ENCODE assay signal across 9 mouse cellular contexts in the genomic region with DNA sequence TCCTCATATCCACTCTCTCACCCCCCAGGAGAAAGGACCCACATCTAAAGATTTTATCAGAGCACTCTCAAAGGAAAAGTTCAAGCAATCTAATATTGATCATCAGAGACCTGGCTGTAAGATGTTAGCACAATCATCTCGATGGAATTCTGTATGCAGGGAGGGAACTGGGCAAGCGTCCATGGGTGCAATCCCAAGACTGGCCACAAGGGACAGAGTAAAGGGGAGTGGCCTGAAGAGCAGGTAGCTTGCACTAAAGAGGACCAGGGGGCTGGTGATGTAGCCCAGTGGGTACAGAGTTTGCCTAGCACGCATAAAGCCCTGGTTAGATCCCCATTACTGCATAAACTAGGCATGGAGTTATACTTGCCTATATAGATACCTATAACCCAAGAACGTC.
DNase-seq lines count a peak whose midpoint lies in the region; ATAC-seq and TF ChIP-seq lines count a peak whose summit lies in the region.
"Had no signal": no experiment of that assay in that cellular context is flagged by ENCODE, and none has a peak within 500 bp of the region (broad histone marks: within the 10 kb centered on the region; RNA-seq: fewer than 3 reads in every experiment).

No protein-coding gene starts in this region.

- TF ChIP-seq CTCF in gastrocnemius, adult 2 months (IDR thresholded peaks at IDR 0.05): peak; percentile 75

- no peak overlapping the region for H3K4me2 ChIP-seq in limb, embryonic 15.5 days

- DNase-seq in layer of hippocampus, adult 11-12 months (ENCODE audit: low spot score): peak; percentile 66
- DNase-seq in layer of hippocampus, postnatal 14 days (ENCODE audit: low spot score in 2 of 2): no peak
- peak; percentile 34 for DNase-seq in MN1 (ENCODE audit: low spot score)
- DNase-seq in c-Kit-positive CD71-positive TER-119-negative erythroid progenitor cells, embryonic 14.5 days (ENCODE audit: low read depth): peak; percentile 50
- DNase-seq in gastrocnemius, adult 2 months: peak; percentile 78
- DNase-seq in retina, postnatal 1 day: peak; percentile 77
- peak; percentile 67 to 90 for DNase-seq in urinary bladder, postnatal 4 days (ENCODE audit: low spot score in 2 of 2)

- no peaks in the 10 kb centered on the region for H3K36me3 ChIP-seq in limb, embryonic 15.5 days

- H3K27ac ChIP-seq in gastrocnemius, adult 2 months: no peak overlapping the region
- no peak overlapping the region for H3K27ac ChIP-seq in limb, embryonic 15.5 days

- intact Hi-C loops in gastrocnemius, adult 2 months (cut with DNase I): no loop called here

- 0 out of 2 replicates have a peak, but pooled peaks cover 3% of the 10 kb centered on the region for H3K27me3 ChIP-seq in limb, embryonic 15.5 days

- ATAC-seq in limb, embryonic 15.5 days (ENCODE audit: insufficient number of reproducible peaks, low FRiP score, low TSS enrichment, low read depth): peak; percentile 54; the same call in 1 of the 2 replicates

- 25% methylated on average over 4 of the region's 4 CpGs for WGBS in limb, embryonic 15.5 days

- no peak overlapping the region for H3K9ac ChIP-seq in limb, embryonic 15.5 days

- H3K4me1 ChIP-seq in limb, embryonic 15.5 days: peaks cover 15% of the 10 kb centered on the region

- H3K4me3 ChIP-seq in gastrocnemius, adult 2 months: no peak overlapping the region
- no peak overlapping the region for H3K4me3 ChIP-seq in limb, embryonic 15.5 days
- H3K4me3 ChIP-seq: myocyte had no signal

- H3K9me3 ChIP-seq in limb, embryonic 15.5 days: no peaks in the 10 kb centered on the region

Comparison
In these comparisons a context has a peak if more than half of its experiments do, and no peak if none do; other contexts are left out.
1. DNase-seq: peak in layer of hippocampus, adult 11-12 months (single experiment), MN1 (single experiment), c-Kit-positive CD71-positive TER-119-negative erythroid progenitor cells, embryonic 14.5 days (single experiment), gastrocnemius, adult 2 months (single experiment), retina, postnatal 1 day (single experiment) and urinary bladder, postnatal 4 days (2 of 2); none in layer of hippocampus, postnatal 14 days (0 of 2).